Mouse (Mus musculus): ENCODE results near the gene Usp30. TPM values are rescaled to one million over a fixed set of nuclear protein-coding genes. Genes with fewer than 3 reads are reported as not detected.

The Usp30 gene
- polyA plus RNA-seq, 1 experiment from 2014 or later: 7.6 TPM

- Histone ChIP-seq H3K4me1 (ENCODE audit: control insufficient read depth in 2 of 2, insufficient read depth in 2 of 2, low read length in 2 of 2) (no peaks in the 10 kb centered on the region), H3K27ac (replicated peaks in 1 of 2; ENCODE audit: control insufficient read depth in 1 of 2, insufficient read depth in 1 of 2, low read depth in 2 of 2, low read length in 2 of 2) (no peak overlapping the region), H3K9me3 (ENCODE audit: control insufficient read depth, low read length) (peaks cover 6% of the 10 kb centered on the region; the same call in 1 of the 2 replicates), H3K4me3 (ENCODE audit: control insufficient read depth in 1 of 2, insufficient read depth in 1 of 2, low read depth in 1 of 2, low read length in 2 of 2) (no peak overlapping the region), H3K4me2 (ENCODE audit: low read length) (no peak overlapping the region), H3K27me3 (ENCODE audit: control insufficient read depth, insufficient read depth, low read length) (no peaks in the 10 kb centered on the region), H3K36me3 (ENCODE audit: control insufficient read depth, insufficient read depth, low read length) (peaks cover 65% of the 10 kb centered on the region), H3K9ac (ENCODE audit: low read length) (no peak overlapping the region)
- WGBS: 73% methylated on average over 16 of the region's 16 CpGs
- no peak for ATAC-seq (ENCODE audit: insufficient number of reproducible peaks, insufficient read depth, low FRiP score, low read depth)
Measured at GRCm38 (mm10) chr5:114106391-114106935, 41.2 kb downstream of the Usp30 start.

- peaks cover 6% of the 10 kb centered on the region; the same call in 1 of the 2 replicates for H3K9me3 ChIP-seq (ENCODE audit: control insufficient read depth, low read length)
- H3K4me2 ChIP-seq (ENCODE audit: low read length): no peak overlapping the region
- H3K4me1 ChIP-seq (ENCODE audit: control insufficient read depth in 2 of 2, insufficient read depth in 2 of 2, low read length in 2 of 2): no peaks in the 10 kb centered on the region
- H3K27ac ChIP-seq (replicated peaks in 1 of 2; ENCODE audit: control insufficient read depth in 1 of 2, insufficient read depth in 1 of 2, low read depth in 2 of 2, low read length in 2 of 2): no peak overlapping the region
- no peak overlapping the region for H3K9ac ChIP-seq (ENCODE audit: low read length)
- peaks cover 95% of the 10 kb centered on the region for H3K36me3 ChIP-seq (ENCODE audit: control insufficient read depth, insufficient read depth, low read length)
- H3K27me3 ChIP-seq (ENCODE audit: control insufficient read depth, insufficient read depth, low read length): no peaks in the 10 kb centered on the region
- ATAC-seq (ENCODE audit: insufficient number of reproducible peaks, insufficient read depth, low FRiP score, low read depth): no peak
- H3K4me3 ChIP-seq (ENCODE audit: control insufficient read depth in 1 of 2, insufficient read depth in 1 of 2, low read depth in 1 of 2, low read length in 2 of 2): no peak overlapping the region
- 80% methylated on average over 6 of the region's 6 CpGs for WGBS
Measured at GRCm38 (mm10) chr5:114113334-114113733, 48.1 kb downstream of the Usp30 start.

GRCm38 (mm10) chr5:114115030-114115429 is 49.8 kb downstream of the Usp30 start:
- no peak overlapping the region for H3K27ac ChIP-seq (replicated peaks in 1 of 2; ENCODE audit: control insufficient read depth in 1 of 2, insufficient read depth in 1 of 2, low read depth in 2 of 2, low read length in 2 of 2)
- no peaks in the 10 kb centered on the region for H3K4me1 ChIP-seq (ENCODE audit: control insufficient read depth in 2 of 2, insufficient read depth in 2 of 2, low read length in 2 of 2)
- no peak overlapping the region for H3K4me3 ChIP-seq (ENCODE audit: control insufficient read depth in 1 of 2, insufficient read depth in 1 of 2, low read depth in 1 of 2, low read length in 2 of 2)
- H3K36me3 ChIP-seq (ENCODE audit: control insufficient read depth, insufficient read depth, low read length): peaks cover 92% of the 10 kb centered on the region
- H3K27me3 ChIP-seq (ENCODE audit: control insufficient read depth, insufficient read depth, low read length): no peaks in the 10 kb centered on the region
- H3K9ac ChIP-seq (ENCODE audit: low read length): no peak overlapping the region
- no peaks in the 10 kb centered on the region for H3K9me3 ChIP-seq (ENCODE audit: control insufficient read depth, low read length)
- WGBS: 83% methylated on average over 5 of the region's 5 CpGs
- no peak overlapping the region for H3K4me2 ChIP-seq (ENCODE audit: low read length)
- ATAC-seq (ENCODE audit: insufficient number of reproducible peaks, insufficient read depth, low FRiP score, low read depth): no peak

- H3K4me1 ChIP-seq (ENCODE audit: control insufficient read depth in 2 of 2, insufficient read depth in 2 of 2, low read length in 2 of 2): no peaks in the 10 kb centered on the region
- no peak overlapping the region for H3K4me3 ChIP-seq (ENCODE audit: control insufficient read depth in 1 of 2, insufficient read depth in 1 of 2, low read depth in 1 of 2, low read length in 2 of 2)
- 89% methylated on average over 7 of the region's 7 CpGs for WGBS
- peaks cover 92% of the 10 kb centered on the region for H3K36me3 ChIP-seq (ENCODE audit: control insufficient read depth, insufficient read depth, low read length)
- ATAC-seq (ENCODE audit: insufficient number of reproducible peaks, insufficient read depth, low FRiP score, low read depth): no peak
- H3K27ac ChIP-seq (replicated peaks in 1 of 2; ENCODE audit: control insufficient read depth in 1 of 2, insufficient read depth in 1 of 2, low read depth in 2 of 2, low read length in 2 of 2): no peak overlapping the region
- no peaks in the 10 kb centered on the region for H3K9me3 ChIP-seq (ENCODE audit: control insufficient read depth, low read length)
- H3K4me2 ChIP-seq (ENCODE audit: low read length): no peak overlapping the region
- H3K9ac ChIP-seq (ENCODE audit: low read length): no peak overlapping the region
- no peaks in the 10 kb centered on the region for H3K27me3 ChIP-seq (ENCODE audit: control insufficient read depth, insufficient read depth, low read length)
Measured at GRCm38 (mm10) chr5:114116586-114116985, 51.3 kb downstream of the Usp30 start.

GRCm38 (mm10) chr5:114119806-114120205 is 54.5 kb downstream of the Usp30 start:
- Histone ChIP-seq H3K9me3 (ENCODE audit: control insufficient read depth, low read length) (no peaks in the 10 kb centered on the region), H3K4me1 (ENCODE audit: control insufficient read depth in 2 of 2, insufficient read depth in 2 of 2, low read length in 2 of 2) (no peaks in the 10 kb centered on the region), H3K27me3 (ENCODE audit: control insufficient read depth, insufficient read depth, low read length) (no peaks in the 10 kb centered on the region), H3K9ac (ENCODE audit: low read length) (no peak overlapping the region), H3K36me3 (ENCODE audit: control insufficient read depth, insufficient read depth, low read length) (peaks cover 94% of the 10 kb centered on the region), H3K4me2 (ENCODE audit: low read length) (no peak overlapping the region), H3K4me3 (ENCODE audit: control insufficient read depth in 1 of 2, insufficient read depth in 1 of 2, low read depth in 1 of 2, low read length in 2 of 2) (no peak overlapping the region), H3K27ac (replicated peaks in 1 of 2; ENCODE audit: control insufficient read depth in 1 of 2, insufficient read depth in 1 of 2, low read depth in 2 of 2, low read length in 2 of 2) (no peak overlapping the region)
- ATAC-seq (ENCODE audit: insufficient number of reproducible peaks, insufficient read depth, low FRiP score, low read depth): no peak
- 92% methylated on average over 4 of the region's 4 CpGs for WGBS

GRCm38 (mm10) chr5:114126008-114126407 is 60.7 kb downstream of the Usp30 start:
- H3K9me3 ChIP-seq (ENCODE audit: control insufficient read depth, low read length): no peaks in the 10 kb centered on the region
- H3K27ac ChIP-seq (replicated peaks in 1 of 2; ENCODE audit: control insufficient read depth in 1 of 2, insufficient read depth in 1 of 2, low read depth in 2 of 2, low read length in 2 of 2): no peak overlapping the region
- WGBS: 96% methylated on average over 3 of the region's 3 CpGs
- H3K27me3 ChIP-seq (ENCODE audit: control insufficient read depth, insufficient read depth, low read length): no peaks in the 10 kb centered on the region
- H3K4me3 ChIP-seq (ENCODE audit: control insufficient read depth in 1 of 2, insufficient read depth in 1 of 2, low read depth in 1 of 2, low read length in 2 of 2): no peak overlapping the region
- H3K4me2 ChIP-seq (ENCODE audit: low read length): no peak overlapping the region
- peaks cover 49% of the 10 kb centered on the region for H3K36me3 ChIP-seq (ENCODE audit: control insufficient read depth, insufficient read depth, low read length)
- H3K9ac ChIP-seq (ENCODE audit: low read length): no peak overlapping the region
- peaks cover 2 to 10% of the 10 kb centered on the region in 2 experiments; a peak in 2 of 4 replicates for H3K4me1 ChIP-seq (ENCODE audit: control insufficient read depth in 2 of 2, insufficient read depth in 2 of 2, low read length in 2 of 2)
- ATAC-seq (ENCODE audit: insufficient number of reproducible peaks, insufficient read depth, low FRiP score, low read depth): no peak

- Histone ChIP-seq H3K36me3 (ENCODE audit: control insufficient read depth, insufficient read depth, low read length) (peaks cover 42% of the 10 kb centered on the region), H3K4me3 (ENCODE audit: control insufficient read depth in 1 of 2, insufficient read depth in 1 of 2, low read depth in 1 of 2, low read length in 2 of 2) (no peak overlapping the region), H3K4me1 (ENCODE audit: control insufficient read depth in 2 of 2, insufficient read depth in 2 of 2, low read length in 2 of 2) (peaks cover 2 to 14% of the 10 kb centered on the region in 2 experiments; a peak in 3 of 4 replicates), H3K27me3 (ENCODE audit: control insufficient read depth, insufficient read depth, low read length) (no peaks in the 10 kb centered on the region), H3K4me2 (ENCODE audit: low read length) (peak overlapping the region; percentile 99), H3K27ac (replicated peaks in 1 of 2; ENCODE audit: control insufficient read depth in 1 of 2, insufficient read depth in 1 of 2, low read depth in 2 of 2, low read length in 2 of 2) (peak overlapping the region in 1 of 2 experiments; percentile 94; a peak in 2 of 4 replicates), H3K9me3 (ENCODE audit: control insufficient read depth, low read length) (no peaks in the 10 kb centered on the region), H3K9ac (ENCODE audit: low read length) (peak overlapping the region; percentile 85; the same call in 1 of the 2 replicates)
- 88% methylated on average over 7 of the region's 7 CpGs for WGBS
- ATAC-seq (ENCODE audit: insufficient number of reproducible peaks, insufficient read depth, low FRiP score, low read depth): no peak
Measured at GRCm38 (mm10) chr5:114126499-114127244, 61.4 kb downstream of the Usp30 start.

All from heart, embryonic 14.5 days (tissue).